Mouse (Mus musculus): ENCODE data around the gene Colec11. TPM values are rescaled to one million over a fixed set of nuclear protein-coding genes. Genes with fewer than 3 reads are reported as not detected.

The Colec11 gene
- total RNA-seq, 2 experiments from 2014 or later: 0.46 to 0.94 TPM

Other genes with a start within 250 kb of the Colec11 start
- gene Dcdc2c, start 71.0 kb downstream of the Colec11 start, total RNA-seq (2021): under 1 TPM; 0.43 to 0.45 TPM
- under 1 TPM; 0.52 to 0.56 TPM for gene Allc, start 40.9 kb downstream of the Colec11 start, total RNA-seq (2021)
- gene Rps7, start 12.6 kb upstream of the Colec11 start, total RNA-seq (2021): 100 to 1,000 TPM; 303 to 306 TPM
- 10 to 100 TPM; 13.7 to 14.0 TPM for gene Rnaseh1, start 26.2 kb upstream of the Colec11 start, total RNA-seq (2021)
- gene Adi1, start 51.9 kb upstream of the Colec11 start, total RNA-seq (2021): 10 to 100 TPM; 41.9 to 44.4 TPM
- 10 to 100 TPM; 58.4 to 62.0 TPM for gene Trappc12, start 127.1 kb upstream of the Colec11 start, total RNA-seq (2021)
- gene Eipr1, start 128.4 kb upstream of the Colec11 start, total RNA-seq (2021): 10 to 100 TPM; 52.0 to 54.2 TPM